Mouse (Mus musculus): ENCODE results near the gene Tecta.

- TF ChIP-seq CTCF (IDR thresholded peaks at IDR 0.05; ENCODE audit: insufficient read depth, low read length) (no peak), POLR2A (IDR thresholded peaks at IDR 0.05; ENCODE audit: borderline replicate concordance, extremely low read depth, low read depth, low read length) (no peak)
Observed at GRCm38 (mm10) chr9:42294131-42294530, 105.6 kb downstream of the Tecta start.
